Mouse (Mus musculus) stomach, embryonic 15.5 days (tissue): Measurements from ENCODE around the gene Bud13. TPM values are rescaled to one million over a fixed set of nuclear protein-coding genes. Genes with fewer than 3 reads are reported as not detected.

Experiments
- ATAC-seq: fragments of 200-750 bp; cut with Nextera tagmentation; 2 replicates; pipeline ENCODE4 v1.8.0; 2017; ENCODE audit warnings: low read depth, moderate number of reproducible peaks, moderate TSS enrichment; ENCODE audit not compliant: insufficient read depth, low FRiP score
- H3K27ac ChIP-seq: fragments of 300-500 bp; sonication (generic); 2 replicates; pipeline ENCODE4 v1.5.1; 2015; ENCODE audit warnings: mild to moderate bottlenecking, inconsistent platforms
- H3K27me3 ChIP-seq: fragments of 300-500 bp; sonication (generic); replicated peaks from 2 replicates; pipeline ENCODE4 v1.6.1; 2015; ENCODE audit warnings: inconsistent platforms
- H3K36me3 ChIP-seq: fragments of 300-500 bp; sonication (generic); 2 replicates; pipeline ENCODE4 v1.6.1; 2015; ENCODE audit warnings: inconsistent platforms
- H3K4me1 ChIP-seq: fragments of 300-500 bp; sonication (generic); 2 replicates; pipeline ENCODE4 v1.6.1; 2015; ENCODE audit warnings: inconsistent platforms
- H3K4me2 ChIP-seq: fragments of 300-500 bp; sonication (generic); 2 replicates; pipeline ENCODE4 v1.6.1; 2015; ENCODE audit warnings: mild to moderate bottlenecking, inconsistent platforms
- H3K4me3 ChIP-seq: fragments of 300-500 bp; sonication (generic); replicated peaks from 2 replicates; pipeline ENCODE4 v1.5.1; 2015; ENCODE audit warnings: inconsistent platforms
- H3K9ac ChIP-seq: fragments of 300-500 bp; sonication (generic); 2 replicates; pipeline ENCODE4 v1.6.1; 2015; ENCODE audit warnings: inconsistent platforms
- H3K9me3 ChIP-seq: fragments of 300-500 bp; sonication (generic); 2 replicates; pipeline ENCODE4 v1.6.1; 2016; ENCODE audit warnings: inconsistent platforms
- WGBS: fragments of 180-500 bp; shearing (Covaris S2); methylation state at CpG from one replicate; pipeline ENCODE4 v1.1.7; 2015; 5-methylcytosine and 5-hydroxymethylcytosine counted together
- polyA plus RNA-seq: library from polyadenylated mRNA; unstranded; fragments of >200 nt; fragmentation: Nextera tagmentation; extraction: Ambion mirVana; gene quantifications from 2 replicates; pipeline ENCODE4 v1.2.1, GENCODE M21; 2015

The Bud13 gene
- polyA plus RNA-seq, 1 experiment from 2014 or later, result 18.8 TPM

DNA sequence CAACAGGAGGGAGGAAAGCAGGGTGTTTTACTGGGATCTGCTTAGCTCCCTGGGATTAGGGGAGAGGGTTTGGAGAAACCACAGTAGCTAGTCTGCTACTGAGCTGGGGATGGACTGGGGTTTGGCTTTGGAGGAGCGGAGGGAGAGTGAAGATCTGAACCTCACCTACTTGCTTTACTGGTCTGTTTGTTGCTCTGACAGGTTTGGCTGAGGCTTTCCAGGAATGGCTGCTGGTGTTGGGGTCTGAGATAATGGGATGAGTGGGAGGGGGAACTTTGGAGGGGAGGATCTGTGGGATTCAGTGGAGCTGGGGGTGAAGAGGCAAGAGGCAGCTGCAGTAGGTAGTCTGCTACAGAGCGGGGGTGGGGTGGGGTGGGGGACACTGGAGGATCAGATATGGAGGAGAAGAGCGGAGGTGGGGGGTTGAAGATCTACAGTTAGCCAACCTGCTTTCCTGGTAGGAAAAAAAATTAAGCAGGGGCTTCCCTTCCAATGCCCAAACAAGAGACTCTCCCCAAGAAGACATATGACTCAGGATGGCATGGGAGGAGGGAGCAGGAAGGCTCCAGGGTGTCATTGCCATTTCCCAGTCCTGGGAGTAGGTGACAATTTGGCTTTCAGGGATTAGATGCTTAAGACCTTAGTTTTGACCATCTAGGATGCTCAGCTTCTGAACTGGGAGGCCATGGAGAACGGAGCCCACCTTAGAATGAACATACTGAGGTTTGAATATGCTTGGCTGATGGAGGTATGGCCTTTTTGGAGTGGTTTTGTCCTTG is 63.3 kb downstream of the Bud13 start:
- WGBS, result 72% methylated on average over 4 of the region's 4 CpGs
- Histone ChIP-seq H3K4me2 (no peak overlapping the region), H3K27me3 (no peaks in the 10 kb centered on the region), H3K36me3 (no peaks in the 10 kb centered on the region), H3K4me1 (no peaks in the 10 kb centered on the region), H3K27ac (no peak overlapping the region), H3K9ac (no peak overlapping the region), H3K9me3 (no peaks in the 10 kb centered on the region), H3K4me3 (no peak overlapping the region)
- ATAC-seq, result no peak

Other genes starting within 250 kb of the Bud13 start
- 515 and 597 TPM in 2 replicates for gene Apoa1, start 54.4 kb upstream of the Bud13 start, polyA plus RNA-seq
- gene Apoc3, start 47.4 kb upstream of the Bud13 start, polyA plus RNA-seq, result 46.5 and 53.1 TPM in 2 replicates
- gene Apoa4, start 42.3 kb upstream of the Bud13 start, polyA plus RNA-seq, result 86.6 and 91.9 TPM in 2 replicates
- 0.17 and 0.26 TPM in 2 replicates for gene Apoa5, start 14.4 kb upstream of the Bud13 start, polyA plus RNA-seq
- 52.2 and 55.9 TPM in 2 replicates for gene Zpr1, start 9.9 kb upstream of the Bud13 start, polyA plus RNA-seq
- gene 4931429L15Rik, start 37.0 kb downstream of the Bud13 start, polyA plus RNA-seq, result not detected in 2 replicates